Mouse (Mus musculus): ENCODE measurements around the gene Galnt16. TPM values are rescaled to one million over a fixed set of nuclear protein-coding genes. Genes with fewer than 3 reads are reported as not detected.

Gene Galnt16
- total RNA-seq, 1 experiment = 1.9 TPM

- no peaks in the 10 kb centered on the region; the same call in 1 of the 2 replicates for H3K36me3 ChIP-seq (ENCODE audit: control insufficient read depth, insufficient read depth, low read length, poor library complexity, severe bottlenecking)
Observed at GRCm38 (mm10) chr12:80483397-80483796, 34.7 kb upstream of the Galnt16 start.

DNA sequence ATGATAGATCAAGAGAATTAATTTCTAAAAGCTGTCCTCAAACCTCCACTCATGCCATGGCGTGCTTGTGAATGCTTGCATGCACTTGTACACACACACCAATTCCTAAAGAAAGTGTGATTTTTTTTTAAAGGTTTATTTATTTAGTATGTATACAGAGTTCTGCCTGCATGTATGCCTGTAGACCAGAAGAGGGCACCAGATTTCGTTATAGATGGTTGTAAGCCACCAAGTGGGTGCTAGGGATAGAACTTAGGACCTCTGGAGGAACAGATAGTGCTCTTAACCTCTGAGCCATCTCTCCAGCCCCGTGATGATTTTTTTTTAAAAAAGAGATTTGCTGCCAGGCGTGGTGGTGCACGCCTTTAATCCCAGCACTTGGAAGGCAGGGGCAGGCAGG, 24.8 kb upstream of the Galnt16 start:
- DNase-seq (ENCODE audit: low read depth, low spot score) = no peak
- H3K9me3 ChIP-seq (ENCODE audit: control insufficient read depth, insufficient read depth, low read depth, low read length) = no peaks in the 10 kb centered on the region
- no peak overlapping the region for H3K9ac ChIP-seq (ENCODE audit: insufficient read depth, low read depth, low read length, poor library complexity, severe bottlenecking)
- H3K4me3 ChIP-seq (ENCODE audit: insufficient read depth in 1 of 2, low read depth in 1 of 2, low read length in 2 of 2, poor library complexity in 1 of 2, severe bottlenecking in 1 of 2) = no peak overlapping the region
- no peak overlapping the region for H3K27ac ChIP-seq (ENCODE audit: insufficient read depth, low read depth, low read length, poor library complexity, severe bottlenecking)
- peaks cover 0 to 2% of the 10 kb centered on the region in 2 experiments; a peak in 1 of 4 replicates for H3K4me1 ChIP-seq (ENCODE audit: control insufficient read depth in 2 of 2, insufficient read depth in 2 of 2, low read length in 2 of 2, poor library complexity in 1 of 2)
- H3K36me3 ChIP-seq (ENCODE audit: control insufficient read depth, insufficient read depth, low read length, poor library complexity, severe bottlenecking) = peaks cover 2% of the 10 kb centered on the region; the same call in 1 of the 2 replicates
- TF ChIP-seq ZC3H11A (IDR thresholded peaks at IDR 0.05; ENCODE audit: borderline replicate concordance, low read depth, low read length) = no peak; the same call in 1 of the 2 replicates
- TF ChIP-seq MAFK (IDR thresholded peaks at IDR 0.05; ENCODE audit: insufficient read depth, low read depth, low read length) = no peak
- TF ChIP-seq CHD2 (IDR thresholded peaks at IDR 0.05; ENCODE audit: low read depth, low read length) = no peak
- TF ChIP-seq HCFC1 (IDR thresholded peaks at IDR 0.05; ENCODE audit: borderline replicate concordance, insufficient read depth, low read length) = no peak
- no peak for TF ChIP-seq ZNF384 (IDR thresholded peaks at IDR 0.05; ENCODE audit: low read depth, low read length)
- in situ Hi-C loops (cut with MboI; ENCODE audit: low sequenced_read_pairs in 2 of 2, unreplicated experiment in 2 of 2) = no loop called here

More at GRCm38 (mm10) chr12:80483397-80483796, 34.7 kb upstream of the Galnt16 start:
- TF ChIP-seq ZC3H11A (IDR thresholded peaks at IDR 0.05; ENCODE audit: borderline replicate concordance, low read depth, low read length) = no peak
- no peak for TF ChIP-seq HCFC1 (IDR thresholded peaks at IDR 0.05; ENCODE audit: borderline replicate concordance, insufficient read depth, low read length)
- no peak for TF ChIP-seq CHD2 (IDR thresholded peaks at IDR 0.05; ENCODE audit: low read depth, low read length)
- TF ChIP-seq ZNF384 (IDR thresholded peaks at IDR 0.05; ENCODE audit: low read depth, low read length) = no peak
- no peak for TF ChIP-seq MAFK (IDR thresholded peaks at IDR 0.05; ENCODE audit: insufficient read depth, low read depth, low read length)
- no peak overlapping the region for H3K4me3 ChIP-seq (ENCODE audit: insufficient read depth in 1 of 2, low read depth in 1 of 2, low read length in 2 of 2, poor library complexity in 1 of 2, severe bottlenecking in 1 of 2)
- in situ Hi-C loops (cut with MboI; ENCODE audit: low sequenced_read_pairs in 2 of 2, unreplicated experiment in 2 of 2) = no loop called here
- H3K4me1 ChIP-seq (ENCODE audit: control insufficient read depth in 2 of 2, insufficient read depth in 2 of 2, low read length in 2 of 2, poor library complexity in 1 of 2) = peaks cover 5 to 8% of the 10 kb centered on the region in 2 experiments; a peak in 3 of 4 replicates
- H3K27ac ChIP-seq (ENCODE audit: insufficient read depth, low read depth, low read length, poor library complexity, severe bottlenecking) = no peak overlapping the region
- no peak overlapping the region for H3K9ac ChIP-seq (ENCODE audit: insufficient read depth, low read depth, low read length, poor library complexity, severe bottlenecking)
- DNase-seq (ENCODE audit: low read depth, low spot score) = no peak
- no peaks in the 10 kb centered on the region for H3K9me3 ChIP-seq (ENCODE audit: control insufficient read depth, insufficient read depth, low read depth, low read length)

GRCm38 (mm10) chr12:80495691-80496090, 22.4 kb upstream of the Galnt16 start:
- Histone ChIP-seq H3K9ac (ENCODE audit: insufficient read depth, low read depth, low read length, poor library complexity, severe bottlenecking) (no peak overlapping the region), H3K9me3 (ENCODE audit: control insufficient read depth, insufficient read depth, low read depth, low read length) (no peaks in the 10 kb centered on the region), H3K36me3 (ENCODE audit: control insufficient read depth, insufficient read depth, low read length, poor library complexity, severe bottlenecking) (peaks cover 2% of the 10 kb centered on the region; the same call in 1 of the 2 replicates), H3K27ac (ENCODE audit: insufficient read depth, low read depth, low read length, poor library complexity, severe bottlenecking) (no peak overlapping the region), H3K4me1 (ENCODE audit: control insufficient read depth in 2 of 2, insufficient read depth in 2 of 2, low read length in 2 of 2, poor library complexity in 1 of 2) (peaks cover 0 to 2% of the 10 kb centered on the region in 2 experiments; a peak in 1 of 4 replicates), H3K4me3 (ENCODE audit: insufficient read depth in 1 of 2, low read depth in 1 of 2, low read length in 2 of 2, poor library complexity in 1 of 2, severe bottlenecking in 1 of 2) (no peak overlapping the region)
- TF ChIP-seq MAFK (IDR thresholded peaks at IDR 0.05; ENCODE audit: insufficient read depth, low read depth, low read length) = no peak
- TF ChIP-seq HCFC1 (IDR thresholded peaks at IDR 0.05; ENCODE audit: borderline replicate concordance, insufficient read depth, low read length) = no peak
- TF ChIP-seq ZC3H11A (IDR thresholded peaks at IDR 0.05; ENCODE audit: borderline replicate concordance, low read depth, low read length) = no peak
- no peak for TF ChIP-seq ZNF384 (IDR thresholded peaks at IDR 0.05; ENCODE audit: low read depth, low read length)
- no peak for TF ChIP-seq CHD2 (IDR thresholded peaks at IDR 0.05; ENCODE audit: low read depth, low read length)
- DNase-seq (ENCODE audit: low read depth, low spot score) = no peak
- in situ Hi-C loops (cut with MboI; ENCODE audit: low sequenced_read_pairs in 2 of 2, unreplicated experiment in 2 of 2) = no loop called here

- 0 out of 2 replicates have a peak, but pooled peaks cover 2% of the 10 kb centered on the region for H3K36me3 ChIP-seq (ENCODE audit: control insufficient read depth, insufficient read depth, low read length, poor library complexity, severe bottlenecking)
- H3K4me3 ChIP-seq (ENCODE audit: insufficient read depth in 1 of 2, low read depth in 1 of 2, low read length in 2 of 2, poor library complexity in 1 of 2, severe bottlenecking in 1 of 2) = no peak overlapping the region
- in situ Hi-C loops (cut with MboI; ENCODE audit: low sequenced_read_pairs in 2 of 2, unreplicated experiment in 2 of 2) = no loop called here
- TF ChIP-seq ZNF384 (IDR thresholded peaks at IDR 0.05; ENCODE audit: low read depth, low read length) = no peak
- no peak for TF ChIP-seq MAFK (IDR thresholded peaks at IDR 0.05; ENCODE audit: insufficient read depth, low read depth, low read length)
- TF ChIP-seq ZC3H11A (IDR thresholded peaks at IDR 0.05; ENCODE audit: borderline replicate concordance, low read depth, low read length) = no peak
- TF ChIP-seq HCFC1 (IDR thresholded peaks at IDR 0.05; ENCODE audit: borderline replicate concordance, insufficient read depth, low read length) = no peak
- no peak for TF ChIP-seq CHD2 (IDR thresholded peaks at IDR 0.05; ENCODE audit: low read depth, low read length)
- no peak overlapping the region for H3K9ac ChIP-seq (ENCODE audit: insufficient read depth, low read depth, low read length, poor library complexity, severe bottlenecking)
- H3K9me3 ChIP-seq (ENCODE audit: control insufficient read depth, insufficient read depth, low read depth, low read length) = no peaks in the 10 kb centered on the region
- H3K4me1 ChIP-seq (ENCODE audit: control insufficient read depth in 2 of 2, insufficient read depth in 2 of 2, low read length in 2 of 2, poor library complexity in 1 of 2) = peaks cover 0 to 2% of the 10 kb centered on the region in 2 experiments; a peak in 1 of 4 replicates
- no peak overlapping the region for H3K27ac ChIP-seq (ENCODE audit: insufficient read depth, low read depth, low read length, poor library complexity, severe bottlenecking)
- DNase-seq (ENCODE audit: low read depth, low spot score) = no peak
Observed at GRCm38 (mm10) chr12:80498356-80498755, 19.7 kb upstream of the Galnt16 start.

Data from ES-E14 (cell line).